14 mouse cellular contexts compared by ENCODE assay signal in genomic region chr7:136581896-136582295, GRCm38 (mm10).
DNase-seq lines count a peak whose midpoint lies in the region; ATAC-seq and TF ChIP-seq lines count a peak whose summit lies in the region.
"Had no signal": no experiment of that assay in that cellular context is flagged by ENCODE, and none has a peak within 500 bp of the region (broad histone marks: within the 10 kb centered on the region; RNA-seq: fewer than 3 reads in every experiment).

No protein-coding gene starts in this region.

- no peaks in the 10 kb centered on the region for H3K9me3 ChIP-seq in hindbrain, embryonic 16.5 days (ENCODE audit: control insufficient read depth, low read length)
- no peaks in the 10 kb centered on the region for H3K9me3 ChIP-seq in hindbrain, postnatal 0 days (ENCODE audit: low read length)
- H3K9me3 ChIP-seq in lung, embryonic 16.5 days (ENCODE audit: control insufficient read depth, low read length) = no peaks in the 10 kb centered on the region
- no peaks in the 10 kb centered on the region for H3K9me3 ChIP-seq in neural tube, embryonic 11.5 days (ENCODE audit: control insufficient read depth, low read length)
- H3K9me3 ChIP-seq in embryonic facial prominence, embryonic 10.5 days = no peaks in the 10 kb centered on the region
- H3K9me3 ChIP-seq: heart, embryonic 13.5 days; lung, embryonic 15.5 days had no signal

- ATAC-seq in hindbrain, embryonic 16.5 days = peak; percentile 30; the same call in 1 of the 2 replicates
- ATAC-seq in hindbrain, postnatal 0 days = no peak
- peak; percentile 61 for ATAC-seq in lung, embryonic 16.5 days (ENCODE audit: low read depth)
- ATAC-seq in neural tube, embryonic 11.5 days (ENCODE audit: insufficient read depth, low FRiP score, low TSS enrichment) = no peak
- ATAC-seq: midbrain, embryonic 16.5 days had no signal

- H3K27ac ChIP-seq in hindbrain, embryonic 16.5 days (ENCODE audit: low read depth, low read length) = no peak overlapping the region
- H3K27ac ChIP-seq in hindbrain, postnatal 0 days = no peak overlapping the region
- H3K27ac ChIP-seq in lung, embryonic 16.5 days (ENCODE audit: low read length) = no peak overlapping the region
- no peak overlapping the region for H3K27ac ChIP-seq in neural tube, embryonic 11.5 days (ENCODE audit: low read depth, low read length)
- no peak overlapping the region for H3K27ac ChIP-seq in embryonic facial prominence, embryonic 10.5 days (replicated peaks)
- H3K27ac ChIP-seq: heart, embryonic 13.5 days; lung, embryonic 15.5 days; stomach, postnatal 0 days had no signal

- H3K9ac ChIP-seq in hindbrain, embryonic 16.5 days (ENCODE audit: low read depth, low read length) = no peak overlapping the region
- no peak overlapping the region for H3K9ac ChIP-seq in hindbrain, postnatal 0 days (replicated peaks; ENCODE audit: low read length)
- no peak overlapping the region for H3K9ac ChIP-seq in lung, embryonic 16.5 days (ENCODE audit: low read length)
- H3K9ac ChIP-seq in neural tube, embryonic 11.5 days (ENCODE audit: low read length) = no peak overlapping the region
- H3K9ac ChIP-seq: heart, embryonic 13.5 days; lung, embryonic 15.5 days had no signal

- no peaks in the 10 kb centered on the region for H3K27me3 ChIP-seq in hindbrain, embryonic 16.5 days (replicated peaks; ENCODE audit: control insufficient read depth, insufficient read depth, low read length)
- no peaks in the 10 kb centered on the region; the same call in none of the 2 replicates for H3K27me3 ChIP-seq in hindbrain, postnatal 0 days (ENCODE audit: insufficient read depth, low read length)
- peaks cover 27% of the 10 kb centered on the region for H3K27me3 ChIP-seq in lung, embryonic 16.5 days (ENCODE audit: control insufficient read depth, insufficient read depth, low read depth, low read length)
- H3K27me3 ChIP-seq in neural tube, embryonic 11.5 days (ENCODE audit: control insufficient read depth, insufficient read depth, low read length) = no peaks in the 10 kb centered on the region
- peaks cover 37% of the 10 kb centered on the region for H3K27me3 ChIP-seq in embryonic facial prominence, embryonic 10.5 days (replicated peaks; ENCODE audit: low read depth, poor library complexity, severe bottlenecking)

- DNase-seq in hindbrain, postnatal 0 days (ENCODE audit: low spot score) = no peak
- DNase-seq in lung, postnatal 25 days (ENCODE audit: low spot score) = no peak
- peak; percentile 10 for DNase-seq in gonadal fat pad, adult 2 months (ENCODE audit: low read depth)
- DNase-seq in neural tube, embryonic 11.5 days (ENCODE audit: low spot score) = peak; percentile 32
- no peak for DNase-seq in embryonic facial prominence, embryonic 10.5 days (ENCODE audit: low spot score)
- DNase-seq in gastrocnemius, postnatal 10 days = no peak
- DNase-seq: cerebellum, adult 11-12 months; spleen, adult 18-20 months had no signal

- 40% methylated on average over 12 of the region's 12 CpGs for WGBS in hindbrain, embryonic 16.5 days
- WGBS in hindbrain, postnatal 0 days = 47% methylated on average over 12 of the region's 12 CpGs
- WGBS in lung, embryonic 16.5 days = 56% methylated on average over 12 of the region's 12 CpGs
- 29% methylated on average over 12 of the region's 12 CpGs for WGBS in neural tube, embryonic 11.5 days
- 66% methylated on average over 12 of the region's 12 CpGs for WGBS in embryonic facial prominence, embryonic 10.5 days

- TF ChIP-seq CTCF in hindbrain, postnatal 0 days (IDR thresholded peaks at IDR 0.05; ENCODE audit: low read depth) = no peak

- H3K36me3 ChIP-seq in hindbrain, embryonic 16.5 days (ENCODE audit: control insufficient read depth, insufficient read depth, low read length) = no peaks in the 10 kb centered on the region
- no peaks in the 10 kb centered on the region for H3K36me3 ChIP-seq in hindbrain, postnatal 0 days (ENCODE audit: insufficient read depth, low read length)
- no peaks in the 10 kb centered on the region for H3K36me3 ChIP-seq in lung, embryonic 16.5 days (ENCODE audit: control insufficient read depth, insufficient read depth, low read length)
- no peaks in the 10 kb centered on the region for H3K36me3 ChIP-seq in neural tube, embryonic 11.5 days (ENCODE audit: control insufficient read depth, insufficient read depth, low read length)
- H3K36me3 ChIP-seq in embryonic facial prominence, embryonic 10.5 days (replicated peaks) = no peaks in the 10 kb centered on the region
- H3K36me3 ChIP-seq: heart, embryonic 13.5 days; lung, embryonic 15.5 days had no signal

- 0 out of 2 replicates have a peak, but pooled peaks cover 5% of the 10 kb centered on the region for H3K4me1 ChIP-seq in hindbrain, embryonic 16.5 days (ENCODE audit: control insufficient read depth, insufficient read depth, low read depth, low read length)
- 0 out of 2 replicates have a peak, but pooled peaks cover 3% of the 10 kb centered on the region for H3K4me1 ChIP-seq in hindbrain, postnatal 0 days (ENCODE audit: insufficient read depth, low read length)
- H3K4me1 ChIP-seq in lung, embryonic 16.5 days (replicated peaks; ENCODE audit: control insufficient read depth, insufficient read depth, low read length) = no peaks in the 10 kb centered on the region
- H3K4me1 ChIP-seq in neural tube, embryonic 11.5 days (ENCODE audit: control insufficient read depth, insufficient read depth, low read length) = peaks cover 6% of the 10 kb centered on the region; the same call in 1 of the 2 replicates
- peaks cover 16% of the 10 kb centered on the region for H3K4me1 ChIP-seq in embryonic facial prominence, embryonic 10.5 days
- H3K4me1 ChIP-seq: heart, embryonic 13.5 days; lung, embryonic 15.5 days had no signal

- no peak overlapping the region for H3K4me3 ChIP-seq in hindbrain, embryonic 16.5 days (ENCODE audit: low read length)
- no peak overlapping the region for H3K4me3 ChIP-seq in hindbrain, postnatal 0 days (ENCODE audit: low read length)
- H3K4me3 ChIP-seq in lung, embryonic 16.5 days (ENCODE audit: low read length) = no peak overlapping the region
- no peak overlapping the region for H3K4me3 ChIP-seq in neural tube, embryonic 11.5 days (ENCODE audit: low read depth, low read length)
- no peak overlapping the region for H3K4me3 ChIP-seq in embryonic facial prominence, embryonic 10.5 days
- H3K4me3 ChIP-seq: heart, embryonic 13.5 days; lung, embryonic 15.5 days had no signal

- no peak overlapping the region for H3K4me2 ChIP-seq in hindbrain, embryonic 16.5 days (ENCODE audit: low read length)
- no peak overlapping the region for H3K4me2 ChIP-seq in hindbrain, postnatal 0 days (ENCODE audit: low read depth, low read length)
- H3K4me2 ChIP-seq in lung, embryonic 16.5 days (ENCODE audit: low read depth, low read length) = no peak overlapping the region
- H3K4me2 ChIP-seq in neural tube, embryonic 11.5 days (ENCODE audit: low read depth) = no peak overlapping the region
- H3K4me2 ChIP-seq: heart, embryonic 13.5 days; lung, embryonic 15.5 days had no signal

Comparison
In these comparisons a context has a peak if more than half of its experiments do, and no peak if none do; other contexts are left out.
1. ATAC-seq: peak in hindbrain, embryonic 16.5 days (single experiment) and lung, embryonic 16.5 days (single experiment); none in hindbrain, postnatal 0 days (single experiment) and neural tube, embryonic 11.5 days (single experiment).
2. DNase-seq: peak in gonadal fat pad, adult 2 months (single experiment) and neural tube, embryonic 11.5 days (single experiment); none in hindbrain, postnatal 0 days (single experiment), lung, postnatal 25 days (single experiment), embryonic facial prominence, embryonic 10.5 days (single experiment) and gastrocnemius, postnatal 10 days (single experiment).